Mouse (Mus musculus) T-cell, adult 2 months (primary cell): ENCODE results near the gene Prl.
"Not testable (repeated sequence)": the region's sequence is repeated elsewhere in the genome, so short reads cannot be mapped to it uniquely, and the experiment has no call there.

ENCODE experiments used
- DNase-seq: peaks from one replicate; pipeline ENCODE4 v3.0.0; 2022; ENCODE audit warnings: low spot score

Gene Prl

DNA sequence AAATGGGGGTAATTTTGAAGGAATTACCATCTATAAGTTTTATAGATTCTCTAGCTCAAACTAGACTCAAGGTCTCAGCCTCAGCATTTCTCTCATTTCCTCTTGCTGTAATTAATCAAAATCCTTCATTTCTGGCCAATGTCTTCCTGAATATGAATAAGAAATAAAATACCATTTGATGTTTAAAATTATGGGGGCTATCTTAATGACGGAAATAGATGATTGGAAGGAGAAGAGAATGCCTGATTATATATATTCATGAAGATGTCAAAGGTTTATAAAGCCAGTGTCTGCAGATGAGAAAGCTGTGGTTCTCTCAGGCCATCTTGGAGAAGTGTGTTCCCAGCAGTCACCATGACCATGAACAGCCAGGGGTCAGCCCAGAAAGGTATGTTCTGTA lies at the start of gene Prl:
Gene Prl, plus strand, starts transcription at position 301 of the 400 bp plus-strand sequence.
- no peak for DNase-seq

DNA sequence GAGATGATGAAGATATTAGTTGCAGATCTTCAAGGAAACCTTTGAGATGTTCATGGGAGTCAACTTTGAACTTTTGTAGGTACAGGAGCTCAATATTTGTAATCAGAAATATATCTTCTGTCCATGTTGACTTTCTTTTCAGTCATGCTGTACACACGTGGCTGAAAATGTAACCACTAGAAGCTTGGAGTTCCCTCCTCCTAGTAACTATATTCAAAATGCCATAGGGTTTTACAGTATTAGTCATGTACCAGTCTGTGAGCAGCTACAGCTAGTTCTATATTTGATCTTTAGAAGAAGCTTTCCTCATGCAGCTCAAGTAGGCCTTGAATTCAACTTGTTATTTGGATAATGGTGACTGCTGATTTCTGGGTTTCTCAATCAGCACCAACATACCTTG lies 30.8 kb upstream of the Prl start:
- no peak for DNase-seq

DNA sequence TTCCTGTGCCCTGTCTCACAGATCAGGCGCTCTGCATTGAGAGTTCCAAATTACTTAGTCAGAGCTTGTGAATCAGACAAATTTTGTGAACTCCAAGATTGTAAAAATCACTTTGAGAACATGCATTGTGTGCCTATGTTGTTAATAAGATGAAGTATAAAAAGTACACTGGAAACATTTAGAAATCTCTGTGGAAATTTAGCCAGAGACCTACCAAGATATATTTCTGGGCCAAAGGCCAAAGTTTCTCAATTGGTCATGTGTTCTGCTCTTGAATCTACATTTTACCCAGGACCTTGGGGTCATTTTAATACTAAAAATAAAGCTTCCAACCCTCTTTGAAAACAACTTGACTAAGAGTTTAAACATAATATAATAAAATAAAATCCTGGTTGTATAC lies 30.0 kb upstream of the Prl start:
- DNase-seq = no peak

DNA sequence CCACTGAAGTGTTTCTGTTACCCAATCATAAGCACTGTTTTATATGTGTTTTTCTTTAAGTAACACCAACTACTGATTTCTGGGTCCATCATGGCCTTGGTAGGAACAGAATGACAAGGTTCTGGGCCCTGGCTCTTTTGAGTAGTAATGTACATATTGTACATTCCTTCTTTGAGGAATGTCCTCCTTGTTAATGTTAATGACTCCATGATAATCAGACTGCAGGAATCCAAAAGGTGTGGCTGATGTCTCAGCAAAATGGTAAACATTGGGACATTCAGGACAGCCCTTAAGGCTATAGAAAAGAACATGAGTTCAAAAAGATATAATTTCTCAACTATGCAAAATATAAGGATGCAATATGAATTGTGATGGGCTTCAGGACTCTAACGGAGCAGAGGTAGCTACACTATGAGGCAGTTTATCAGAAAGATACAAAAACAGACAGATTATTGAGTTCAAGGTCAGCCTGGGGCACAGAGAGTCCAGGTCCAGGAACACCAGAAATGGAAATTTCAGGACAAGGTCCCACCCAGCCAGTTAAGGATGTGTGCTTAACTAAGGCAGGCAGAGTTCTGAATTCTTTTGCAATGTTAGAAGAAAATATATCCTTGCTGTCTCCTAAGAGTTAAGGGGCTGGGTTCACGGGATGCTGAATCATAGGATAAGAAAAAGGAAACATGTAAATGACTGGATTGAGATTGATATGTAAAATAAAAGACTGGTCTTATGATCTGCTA lies 28.7 kb upstream of the Prl start:
- no peak for DNase-seq

DNA sequence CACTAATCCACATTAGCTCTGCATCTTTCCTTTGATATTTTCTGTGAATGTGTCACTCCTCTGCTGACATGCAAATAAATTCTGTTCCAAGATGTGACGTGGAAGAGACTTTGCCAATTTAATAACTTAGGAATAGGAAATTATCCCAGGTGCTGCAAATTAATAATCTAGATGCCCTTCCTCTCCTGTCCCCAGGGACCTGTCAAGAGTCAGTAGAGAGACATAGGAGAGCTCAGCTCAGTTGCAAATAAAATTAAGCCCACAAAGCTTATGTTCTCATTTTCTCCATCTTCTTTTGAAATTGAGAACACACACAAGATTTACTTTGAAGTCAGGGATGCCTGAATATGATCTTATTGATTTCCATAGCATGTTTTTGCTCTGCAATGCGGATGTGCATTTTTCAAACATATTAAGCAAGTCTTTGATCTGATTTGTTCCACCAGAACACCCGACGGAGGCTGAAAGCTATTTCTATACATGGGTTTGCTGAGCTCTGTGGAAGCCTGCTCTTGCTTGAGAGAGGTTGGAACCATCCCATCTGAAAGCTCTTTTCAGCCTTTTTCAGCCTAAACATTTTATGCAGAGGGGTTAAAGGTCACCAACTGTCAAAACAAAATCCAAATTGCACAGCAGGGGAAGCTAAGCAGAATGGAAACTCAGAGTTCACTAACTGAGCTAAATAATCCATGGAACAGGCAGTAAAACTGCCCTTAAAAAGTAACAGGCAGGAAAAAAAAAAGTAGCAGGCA lies 26.1 kb upstream of the Prl start:
- DNase-seq = no peak

DNA sequence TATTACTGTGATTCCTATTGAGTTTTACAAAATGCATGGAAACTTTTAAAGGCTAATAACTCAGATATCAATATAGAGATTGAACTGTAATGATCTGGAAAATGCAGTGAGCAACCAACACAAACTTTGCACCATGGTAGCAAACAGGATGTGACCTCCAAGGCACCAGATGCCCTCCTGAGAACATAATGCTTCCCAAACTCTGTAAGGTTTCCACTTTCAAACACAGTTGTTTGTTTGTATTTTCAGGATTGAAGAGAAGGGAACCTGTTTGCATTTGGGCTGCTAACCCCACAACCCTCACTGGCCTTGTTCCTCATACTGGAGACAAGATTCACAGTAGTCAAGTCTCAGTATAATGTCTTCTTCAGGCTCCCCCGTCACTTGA lies 25.5 kb upstream of the Prl start:
- DNase-seq = no peak

DNA sequence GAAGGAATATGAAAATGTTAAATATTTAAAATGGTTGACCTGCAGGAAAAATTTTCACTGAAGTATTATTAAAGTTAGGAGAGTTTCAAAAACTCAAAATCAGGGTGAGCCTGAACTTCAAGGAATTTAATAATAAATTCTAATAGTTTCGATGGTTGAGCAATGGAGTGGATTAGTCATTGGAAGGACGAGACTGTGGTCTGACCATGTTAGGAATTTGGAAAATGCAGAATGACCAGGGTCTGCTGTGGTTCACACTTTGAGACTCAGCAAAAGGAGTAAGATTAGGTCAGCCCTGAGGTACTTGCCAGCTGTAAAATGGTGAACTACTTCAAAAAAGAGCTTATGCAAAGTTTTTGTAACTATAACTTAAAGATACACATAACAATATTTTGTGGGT lies 24.4 kb upstream of the Prl start:
- no peak for DNase-seq

DNA sequence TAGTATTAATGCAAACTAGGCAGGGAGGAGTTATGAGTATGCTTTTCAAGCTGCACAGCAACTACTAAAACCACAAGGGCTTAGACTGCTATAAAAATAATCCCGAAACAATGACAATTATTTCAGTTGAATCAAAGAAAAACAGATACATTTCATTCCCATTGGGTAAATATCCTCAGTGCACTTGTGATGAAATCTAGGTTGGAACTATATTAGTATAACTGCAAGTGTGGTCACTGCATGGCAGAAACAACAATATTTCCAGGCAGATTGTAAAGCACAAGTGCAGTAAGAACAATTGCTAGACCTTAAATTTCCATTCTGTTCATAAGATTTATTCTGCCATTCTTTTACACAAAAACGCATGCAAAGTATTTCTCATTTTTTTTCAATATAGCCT lies 15.2 kb upstream of the Prl start:
- no peak for DNase-seq

DNA sequence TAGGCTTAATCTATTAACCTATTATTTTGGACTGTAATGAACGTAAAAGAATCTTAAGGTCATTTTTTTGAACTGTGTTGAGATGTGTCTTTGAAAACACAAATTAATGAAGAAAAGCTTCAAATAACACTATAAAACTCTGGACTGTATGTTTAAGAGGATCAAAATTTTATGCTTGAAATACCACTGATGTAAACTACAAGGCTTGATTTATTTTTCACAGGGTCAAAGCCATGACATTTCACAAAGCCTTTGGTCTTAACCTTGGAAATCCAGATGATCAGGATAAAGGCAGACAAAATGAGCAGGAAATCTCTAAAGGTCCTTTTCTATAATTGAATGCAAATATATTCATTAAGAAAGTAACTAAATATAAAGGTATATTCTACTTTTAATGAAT lies 14.0 kb upstream of the Prl start:
- no peak for DNase-seq

DNA sequence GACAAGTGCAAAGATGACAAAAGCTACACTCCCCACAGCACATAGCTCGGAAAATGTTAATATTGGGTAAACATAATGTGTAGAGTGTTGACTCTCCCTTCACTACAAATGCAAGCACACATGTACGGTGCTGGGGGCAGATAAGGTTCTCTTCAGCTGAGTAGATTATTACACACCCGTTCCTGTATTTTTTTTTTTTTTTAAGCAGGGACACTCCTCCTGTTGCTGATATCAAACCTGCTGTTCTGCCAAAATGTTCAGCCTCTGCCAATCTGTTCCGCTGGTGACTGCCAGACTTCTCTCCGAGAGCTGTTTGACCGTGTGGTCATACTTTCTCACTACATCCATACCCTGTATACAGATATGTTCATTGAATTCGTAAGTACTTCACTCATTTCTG lies 1.8 kb downstream of the Prl start:
- DNase-seq = no peak

DNA sequence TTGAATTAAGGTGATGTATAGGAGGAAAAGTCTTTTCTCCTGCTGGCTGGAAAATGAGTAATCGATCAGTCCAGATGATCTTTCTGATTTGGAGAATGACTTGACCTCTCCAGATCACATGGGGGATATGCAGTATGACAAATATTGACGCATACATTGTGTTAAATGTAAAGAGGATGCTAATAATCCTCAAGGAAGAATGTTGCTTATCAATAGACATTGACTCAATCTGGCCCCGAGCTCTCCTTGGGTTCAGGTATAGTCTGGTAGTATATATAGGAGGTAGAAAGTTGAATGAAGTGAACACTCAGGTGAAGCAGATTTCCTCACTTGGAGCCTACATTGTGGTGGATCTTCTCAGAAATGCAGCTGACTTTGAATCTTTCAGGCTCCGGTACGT lies 36.5 kb downstream of the Prl start, which contains the start of gene Prl3d1:
Gene Prl3d1, plus strand, starts transcription at position 301 of the 400 bp plus-strand sequence.
- DNase-seq = not testable (repeated sequence)
